Mouse (Mus musculus) MEL (cell line): ENCODE measurements around the gene Gramd4. TPM values are rescaled to one million over a fixed set of nuclear protein-coding genes. Genes with fewer than 3 reads are reported as not detected.

ENCODE experiments used
- DNase-seq: peaks from one replicate; pipeline ENCODE4 v3.0.0; 2011; ENCODE audit warnings: low read depth, low spot score
- H3K27ac ChIP-seq: 2 replicates; pipeline ENCODE4 v1.5.1; 2012; ENCODE audit warnings: low read depth, mild to moderate bottlenecking, control low read depth, low read length, moderate library complexity; ENCODE audit not compliant: control insufficient read depth
- H3K27me3 ChIP-seq, 2 experiments: fragments of 150-350 bp in 1 of 2; sonication (generic) in 1 of 2; 2 replicates each; pipeline ENCODE4 v1.6.1; 2012; ENCODE audit warnings: low read length in 2 of 2, mild to moderate bottlenecking in 2 of 2, improper control_type of control experiment in 1 of 2, moderate library complexity in 1 of 2; ENCODE audit not compliant: insufficient read depth in 2 of 2, control insufficient read depth in 1 of 2
- H3K36me3 ChIP-seq, 2 experiments: 2 replicates each; pipeline ENCODE4 v1.6.1; 2012 to 2014; ENCODE audit warnings: low read length in 2 of 2, improper control_type of control experiment in 1 of 2, inconsistent platforms in 1 of 2, mild to moderate bottlenecking in 1 of 2; ENCODE audit not compliant: insufficient read depth in 2 of 2, control insufficient read depth in 1 of 2
- H3K4me1 ChIP-seq, 2 experiments: fragments of 150-350 bp in 1 of 2; sonication (generic) in 1 of 2; 2 replicates each; pipeline ENCODE4 v1.6.1; 2012; ENCODE audit warnings: low read length in 2 of 2, improper control_type of control experiment in 1 of 2, mild to moderate bottlenecking in 1 of 2; ENCODE audit not compliant: insufficient read depth in 2 of 2, control insufficient read depth in 1 of 2
- H3K4me3 ChIP-seq, 2 experiments: fragments of 150-350 bp in 1 of 2; sonication (generic) in 1 of 2; 2 replicates each; pipeline ENCODE4 v1.5.1; 2012; ENCODE audit warnings: low read depth in 2 of 2, low read length in 2 of 2, mild to moderate bottlenecking in 2 of 2, moderate library complexity in 2 of 2, control low read depth in 1 of 2, improper control_type of control experiment in 1 of 2; ENCODE audit not compliant: control insufficient read depth in 1 of 2, insufficient read depth in 1 of 2
- H3K79me2 ChIP-seq: 2 replicates; pipeline ENCODE4 v1.6.1; 2012; ENCODE audit warnings: mild to moderate bottlenecking, low read length, moderate library complexity; ENCODE audit not compliant: control insufficient read depth, poor library complexity, insufficient read depth
- H3K9ac ChIP-seq: 2 replicates; pipeline ENCODE4 v1.6.1; 2012; ENCODE audit warnings: low read depth, mild to moderate bottlenecking, control low read depth, low read length, moderate library complexity; ENCODE audit not compliant: control insufficient read depth, poor library complexity, severe bottlenecking
- H3K9me3 ChIP-seq: fragments of 150-350 bp; sonication (generic); replicated peaks from 2 replicates; pipeline ENCODE4 v1.6.1; 2012; ENCODE audit warnings: mild to moderate bottlenecking, low read length, improper control_type of control experiment, moderate library complexity; ENCODE audit not compliant: insufficient read depth
- BHLHE40 ChIP-seq: IDR thresholded peaks from 2 replicates; pipeline ENCODE4 v1.6.1; 2012; ENCODE audit warnings: low read depth, mild to moderate bottlenecking, inconsistent platforms, low read length, improper control_type of control experiment, borderline replicate concordance
- CTCF ChIP-seq, 3 experiments: IDR thresholded peaks in 2 of 3; conservative IDR thresholded peaks in 1 of 3; 2 replicates each; pipeline ENCODE4 v1.5.1; 2011 to 2012; ENCODE audit warnings: low read length in 3 of 3, low read depth in 2 of 3, mild to moderate bottlenecking in 2 of 3, improper control_type of control experiment in 1 of 3, inconsistent platforms in 1 of 3, mixed read lengths in 1 of 3, moderate library complexity in 1 of 3; ENCODE audit not compliant: control insufficient read depth in 1 of 3, insufficient read depth in 1 of 3, poor library complexity in 1 of 3, severe bottlenecking in 1 of 3
- E2F4 ChIP-seq: IDR thresholded peaks from 2 replicates; pipeline ENCODE4 v1.6.1; 2011; ENCODE audit warnings: low read depth, low read length, improper control_type of control experiment, borderline replicate concordance
- EP300 ChIP-seq, 2 experiments: IDR thresholded peaks; 2 replicates each; pipeline ENCODE4 v1.6.1; 2011; ENCODE audit warnings: improper control_type of control experiment in 2 of 2, low read length in 2 of 2, low read depth in 1 of 2, mild to moderate bottlenecking in 1 of 2
- ETS1 ChIP-seq: IDR thresholded peaks from 2 replicates; pipeline ENCODE4 v1.6.1; 2012; ENCODE audit warnings: low read depth, mild to moderate bottlenecking, inconsistent platforms, low read length, improper control_type of control experiment, moderate library complexity
- GABPA ChIP-seq: IDR thresholded peaks from 2 replicates; pipeline ENCODE4 v1.6.1; 2012; ENCODE audit warnings: low read depth, mild to moderate bottlenecking, inconsistent platforms, low read length, improper control_type of control experiment, moderate library complexity
- GATA1 ChIP-seq: IDR thresholded peaks from 2 replicates; pipeline ENCODE4 v1.6.1; 2011; ENCODE audit warnings: low read depth, low read length, improper control_type of control experiment
- MAFK ChIP-seq: IDR thresholded peaks from 2 replicates; pipeline ENCODE4 v1.6.1; 2011; ENCODE audit warnings: low read depth, mild to moderate bottlenecking, low read length, improper control_type of control experiment, borderline replicate concordance
- MAX ChIP-seq: IDR thresholded peaks from 2 replicates; pipeline ENCODE4 v1.6.1; 2011; ENCODE audit warnings: low read length, improper control_type of control experiment
- MAZ ChIP-seq: IDR thresholded peaks from 2 replicates; pipeline ENCODE4 v1.6.1; 2012; ENCODE audit warnings: low read depth, mild to moderate bottlenecking, inconsistent platforms, low read length, improper control_type of control experiment
- MYC ChIP-seq: IDR thresholded peaks from 2 replicates; pipeline ENCODE4 v1.6.1; 2011; ENCODE audit warnings: low read depth, mild to moderate bottlenecking, low read length, improper control_type of control experiment, moderate library complexity
- POLR2AphosphoS2 ChIP-seq: IDR thresholded peaks from 2 replicates; pipeline ENCODE4 v1.6.1; 2011; ENCODE audit warnings: low read length, improper control_type of control experiment
- RCOR1 ChIP-seq: IDR thresholded peaks from 2 replicates; pipeline ENCODE4 v1.6.1; 2012; ENCODE audit warnings: low read depth, mild to moderate bottlenecking, inconsistent platforms, low read length, improper control_type of control experiment
- TCF12 ChIP-seq: IDR thresholded peaks from 2 replicates; pipeline ENCODE4 v1.6.1; 2014; ENCODE audit warnings: low read depth, mild to moderate bottlenecking, inconsistent platforms, low read length, improper control_type of control experiment, moderate library complexity
- UBTF ChIP-seq: IDR thresholded peaks from 2 replicates; pipeline ENCODE4 v1.6.1; 2012; ENCODE audit warnings: low read depth, mild to moderate bottlenecking, inconsistent platforms, low read length, improper control_type of control experiment, moderate library complexity, borderline replicate concordance; ENCODE audit not compliant: insufficient read depth
- USF1 ChIP-seq: IDR thresholded peaks from 2 replicates; pipeline ENCODE4 v1.6.1; 2014; ENCODE audit warnings: low read depth, mild to moderate bottlenecking, inconsistent platforms, low read length, improper control_type of control experiment, moderate library complexity
- ZC3H11A ChIP-seq: IDR thresholded peaks from 2 replicates; pipeline ENCODE4 v1.6.1; 2012; ENCODE audit warnings: low read depth, mild to moderate bottlenecking, inconsistent platforms, low read length, improper control_type of control experiment
- ZKSCAN1 ChIP-seq: IDR thresholded peaks from 2 replicates; pipeline ENCODE4 v1.6.1; 2012; ENCODE audit warnings: low read depth, mild to moderate bottlenecking, inconsistent platforms, low read length, improper control_type of control experiment, moderate library complexity
- ZMIZ1 ChIP-seq: IDR thresholded peaks from 2 replicates; pipeline ENCODE4 v1.6.1; 2012; ENCODE audit warnings: low read depth, mild to moderate bottlenecking, inconsistent platforms, low read length, improper control_type of control experiment, moderate library complexity
- polyA plus RNA-seq, 2 experiments: library from polyadenylated mRNA; stranded (reverse) in 1 of 2; unstranded in 1 of 2; fragments of >175 nt in 1 of 2; fragments of >200 nt in 1 of 2; gene quantifications; 2 replicates each; pipeline versions ENCODE4 v1.2.1 to v1.2.4; 2012; ENCODE audit warnings: low replicate concordance in 2 of 2, low read depth in 1 of 2; ENCODE audit not compliant: insufficient read length in 2 of 2, insufficient read depth in 1 of 2, missing spikeins in 1 of 2
- total RNA-seq: library from RNA; depleted of rRNA; stranded (reverse); fragments of 300-350 nt; gene quantifications from 2 replicates; pipeline ENCODE4 v1.2.3, GENCODE M21; 2012

Gene Gramd4
- total and polyA plus RNA-seq, 3 experiments, result 35.2 to 43.1 (median 38.0) TPM

GRCm38 (mm10) chr15:86107831-86108471 is 50.5 kb downstream of the Gramd4 start:
- TF ChIP-seq ZKSCAN1 (no peak), UBTF (no peak)
- TF ChIP-seq, all 39 proteins: peak for 0
- Histone ChIP-seq H3K9me3 (no peaks in the 10 kb centered on the region), H3K27ac (no peak overlapping the region), H3K27me3 (no peaks in the 10 kb centered on the region), H3K4me1 (peaks cover 16 to 32% of the 10 kb centered on the region in 2 experiments), H3K79me2 (no peaks in the 10 kb centered on the region; the same call in 1 of the 2 replicates), H3K36me3 (peaks cover 2 to 23% of the 10 kb centered on the region in 2 experiments), H3K9ac (no peak overlapping the region), H3K4me3 (no peak overlapping the region)
- no peak for DNase-seq

GRCm38 (mm10) chr15:86109245-86109644 is 51.8 kb downstream of the Gramd4 start:
- H3K4me3 ChIP-seq, result no peak overlapping the region
- H3K9ac ChIP-seq, result no peak overlapping the region
- H3K27ac ChIP-seq, result no peak overlapping the region
- no peaks in the 10 kb centered on the region for H3K27me3 ChIP-seq
- no peak for TF ChIP-seq ETS1
- no peak for TF ChIP-seq E2F4
- TF ChIP-seq POLR2AphosphoS2, result no peak
- TF ChIP-seq USF1, result no peak
- TF ChIP-seq MAZ, result no peak
- no peak for TF ChIP-seq TCF12
- no peak for TF ChIP-seq GATA1
- no peak for TF ChIP-seq MAX
- no peak for TF ChIP-seq RCOR1
- TF ChIP-seq ZMIZ1, result no peak
- TF ChIP-seq ZKSCAN1, result no peak
- no peak for TF ChIP-seq UBTF
- no peak for TF ChIP-seq CTCF (IDR thresholded peaks at IDR 0.05 in 2 of 3, conservative IDR thresholded peaks at IDR 0.05 in 1 of 3; ENCODE audit: control insufficient read depth in 1 of 3, insufficient read depth in 1 of 3, low read depth in 2 of 3, low read length in 3 of 3, poor library complexity in 1 of 3, severe bottlenecking in 1 of 3)
- no peak for TF ChIP-seq GABPA
- no peak for TF ChIP-seq MYC
- no peak for TF ChIP-seq EP300 (IDR thresholded peaks at IDR 0.05; ENCODE audit: low read depth in 1 of 2, low read length in 2 of 2)
- TF ChIP-seq MAFK, result no peak
- no peak for TF ChIP-seq BHLHE40
- TF ChIP-seq ZC3H11A, result no peak
- no peaks in the 10 kb centered on the region for H3K9me3 ChIP-seq
- peaks cover 3 to 22% of the 10 kb centered on the region in 2 experiments for H3K36me3 ChIP-seq
- no peak for DNase-seq
- peaks cover 16 to 28% of the 10 kb centered on the region in 2 experiments for H3K4me1 ChIP-seq
- no peaks in the 10 kb centered on the region; the same call in 1 of the 2 replicates for H3K79me2 ChIP-seq
